Mouse (Mus musculus) embryo, embryonic 10 days (tissue): ENCODE results near the gene Tiam1.

Experiments
- DNase-seq: peaks from one replicate; pipeline ENCODE4 v3.0.0-alpha.2; 2015; ENCODE audit warnings: low spot score

The Tiam1 gene

GRCm38 (mm10) chr16:89909393-89910068 lies 234.0 kb downstream of the Tiam1 start:
- no peak for DNase-seq

GRCm38 (mm10) chr16:89907651-89908050 lies 235.9 kb downstream of the Tiam1 start:
- DNase-seq: no peak

DNA sequence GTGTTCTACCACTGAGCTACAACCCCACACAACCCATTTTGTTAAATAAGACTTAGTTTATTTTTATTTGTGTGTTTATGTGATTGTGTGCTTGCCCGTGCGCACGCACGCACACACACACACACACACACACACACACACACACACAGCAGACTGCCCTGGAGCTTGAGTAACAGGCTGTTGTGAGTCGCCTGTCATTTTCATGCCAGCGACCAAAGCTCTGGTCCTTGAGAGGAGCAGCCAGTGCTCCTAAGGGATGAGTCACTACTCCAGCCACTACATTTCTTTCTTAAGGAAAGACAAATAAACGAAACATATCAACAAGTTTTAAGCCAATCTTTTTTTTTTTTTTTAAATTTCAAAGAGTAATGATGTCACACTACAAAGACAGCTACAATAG lies 236.7 kb downstream of the Tiam1 start:
- DNase-seq: no peak

DNA sequence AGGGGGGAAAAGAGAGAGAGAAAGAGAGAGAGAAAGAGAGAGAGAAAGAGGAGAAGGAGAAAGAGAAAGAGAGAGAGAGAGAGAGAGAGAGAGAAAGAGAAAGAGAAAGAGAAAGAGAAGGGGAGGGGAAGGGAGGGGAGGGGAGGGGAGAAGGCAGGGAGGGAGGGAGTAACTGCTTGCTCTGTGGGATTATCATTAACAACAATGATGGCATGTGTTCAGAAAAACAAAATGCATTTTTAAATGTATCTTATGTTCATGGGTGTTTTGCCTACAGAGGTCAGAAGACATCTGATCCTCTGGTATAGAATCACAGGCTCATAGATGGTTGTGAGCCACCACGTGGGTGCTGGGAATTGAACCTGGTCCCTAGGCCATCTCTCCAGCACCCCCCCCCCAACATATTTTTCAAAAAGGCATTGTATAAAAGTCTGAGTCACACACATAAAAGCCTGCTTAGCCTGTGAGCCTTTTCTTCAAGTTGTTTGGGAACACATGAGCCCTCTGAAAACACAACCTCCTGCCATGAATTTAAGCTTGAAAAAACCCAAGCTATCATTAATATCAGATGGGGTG lies 237.8 kb downstream of the Tiam1 start:
- no peak for DNase-seq

DNA sequence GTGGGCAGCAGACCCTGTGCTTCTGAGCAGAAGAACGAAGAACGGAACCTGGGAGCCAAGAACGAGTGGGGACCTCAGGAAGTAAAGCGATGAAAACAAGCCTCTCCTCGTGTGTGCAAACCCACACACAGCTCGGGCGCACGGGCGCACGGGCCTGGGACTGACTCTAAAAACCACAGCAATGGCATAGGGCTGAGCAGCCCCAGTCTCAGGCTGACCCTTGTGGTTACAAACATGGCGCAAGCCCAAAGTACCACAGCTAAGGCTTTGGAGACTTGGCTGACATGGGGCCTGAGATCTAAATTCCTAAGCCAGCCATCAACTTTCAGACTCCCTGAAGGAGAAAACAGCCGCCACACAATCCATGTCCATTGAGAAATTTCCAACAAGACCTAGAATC lies 239.4 kb downstream of the Tiam1 start:
- DNase-seq: no peak

GRCm38 (mm10) chr16:89902578-89903304 lies 240.8 kb downstream of the Tiam1 start:
- no peak for DNase-seq

DNA sequence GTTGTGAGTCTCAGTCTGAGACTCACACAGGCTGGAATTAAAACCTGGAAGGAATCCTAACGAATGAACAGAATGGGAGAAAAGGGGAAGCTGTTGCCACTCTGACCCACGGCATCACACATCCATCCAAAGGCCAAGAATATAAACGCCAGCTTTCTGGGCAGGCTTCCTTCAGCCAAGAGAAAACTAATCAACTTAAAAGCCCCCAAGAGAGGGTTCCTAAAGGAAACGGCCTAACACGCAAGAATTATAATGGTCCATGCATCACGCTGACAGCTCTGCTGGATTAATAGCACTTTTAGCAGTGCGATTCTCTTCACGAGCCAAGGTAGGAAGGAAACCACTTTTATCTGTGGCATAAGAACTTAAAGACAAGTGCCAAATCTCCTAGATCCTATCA lies 242.9 kb downstream of the Tiam1 start:
- no peak for DNase-seq

- DNase-seq: no peak
Measured at GRCm38 (mm10) chr16:89899192-89899591, 244.4 kb downstream of the Tiam1 start.

DNA sequence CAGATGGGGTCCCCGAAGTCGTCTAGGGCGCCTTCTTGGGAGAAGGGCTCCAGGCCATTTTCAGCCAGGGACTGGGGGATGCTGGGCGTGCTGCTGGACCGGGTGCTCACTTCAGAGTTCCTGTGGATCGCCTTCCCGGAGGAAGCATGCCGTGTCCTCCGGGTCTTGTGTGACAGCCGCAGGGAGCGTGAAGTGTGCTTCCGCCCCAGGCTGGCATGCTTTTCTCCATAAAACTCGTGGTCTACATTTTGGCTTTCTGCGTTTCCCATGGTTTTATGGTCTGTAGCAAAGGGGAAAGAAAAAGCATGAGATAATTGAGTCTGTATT lies 245.3 kb downstream of the Tiam1 start:
- DNase-seq: no peak

- DNase-seq: no peak
Measured at GRCm38 (mm10) chr16:89897547-89898298, 245.8 kb downstream of the Tiam1 start.

DNA sequence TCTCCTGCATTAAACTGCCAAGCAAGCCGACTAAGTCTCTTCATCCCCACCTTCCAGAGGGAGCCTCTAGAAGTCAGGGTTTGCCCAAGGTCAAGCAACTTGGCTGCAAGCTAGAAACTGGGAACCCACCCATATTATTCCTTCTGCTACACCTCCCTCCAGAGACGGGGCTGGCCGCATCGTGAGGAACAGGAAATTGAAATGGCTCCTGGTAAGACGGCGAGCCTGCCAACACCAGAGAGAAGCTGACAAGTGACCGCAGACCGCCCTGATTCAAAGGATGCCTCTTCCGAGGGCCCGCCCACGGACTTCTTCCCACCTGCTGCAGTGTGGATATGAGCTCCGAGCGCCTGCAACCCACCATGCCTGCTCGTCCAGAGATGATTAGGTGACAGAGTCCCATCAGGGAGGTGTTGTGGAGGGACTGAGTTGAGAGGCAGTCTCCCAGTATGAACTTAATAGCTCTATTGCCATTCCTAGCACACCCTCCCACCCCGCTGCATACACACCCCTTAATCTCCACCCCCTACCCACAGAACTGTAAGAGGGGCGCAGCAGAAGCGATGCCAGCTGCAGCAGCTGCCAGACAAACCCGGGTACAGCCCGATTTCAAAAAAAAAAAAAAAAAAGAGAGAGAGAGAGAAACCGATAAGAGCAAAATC lies 246.6 kb downstream of the Tiam1 start:
- no peak for DNase-seq

DNA sequence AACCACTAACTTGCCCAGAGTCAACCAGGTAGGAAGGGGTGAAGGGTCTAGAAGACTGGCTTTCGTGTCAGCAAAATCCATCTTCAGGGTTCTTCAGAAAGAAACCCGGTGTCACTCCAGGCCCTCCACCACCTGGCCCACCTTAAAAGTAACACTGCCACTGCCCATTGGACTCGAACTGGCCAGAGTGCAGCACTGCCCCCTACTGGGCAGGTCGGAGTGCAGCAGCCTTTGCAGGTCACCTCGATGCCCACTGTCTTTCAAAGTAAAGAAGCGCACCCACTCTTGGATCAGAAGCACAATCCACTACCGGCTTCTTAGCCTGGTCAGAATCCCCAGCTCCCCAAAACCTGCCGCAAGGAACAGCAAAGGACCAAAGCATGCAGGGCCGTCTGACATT lies 247.2 kb downstream of the Tiam1 start:
- DNase-seq: no peak

DNA sequence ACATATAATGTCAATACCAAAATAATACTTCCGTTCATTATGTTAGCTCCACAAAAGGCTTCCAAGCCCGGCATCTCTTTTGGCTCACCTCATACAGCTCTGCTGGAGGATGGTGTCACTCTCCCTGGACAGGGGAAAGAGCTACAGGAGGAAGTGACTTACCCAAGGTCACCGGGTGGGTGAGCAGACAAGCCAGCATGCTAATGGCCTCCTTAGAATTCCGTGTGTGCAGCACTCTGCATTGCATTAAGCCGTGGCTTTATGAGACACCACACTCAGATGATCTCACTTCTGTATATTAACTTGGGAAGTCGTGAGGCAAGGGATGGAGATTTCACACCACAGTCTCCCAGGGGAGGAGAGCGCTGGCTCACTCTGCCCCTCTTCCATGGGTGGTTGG lies 248.3 kb downstream of the Tiam1 start:
- DNase-seq: no peak

- DNase-seq: no peak
Measured at GRCm38 (mm10) chr16:89894816-89895215, 248.8 kb downstream of the Tiam1 start.

DNA sequence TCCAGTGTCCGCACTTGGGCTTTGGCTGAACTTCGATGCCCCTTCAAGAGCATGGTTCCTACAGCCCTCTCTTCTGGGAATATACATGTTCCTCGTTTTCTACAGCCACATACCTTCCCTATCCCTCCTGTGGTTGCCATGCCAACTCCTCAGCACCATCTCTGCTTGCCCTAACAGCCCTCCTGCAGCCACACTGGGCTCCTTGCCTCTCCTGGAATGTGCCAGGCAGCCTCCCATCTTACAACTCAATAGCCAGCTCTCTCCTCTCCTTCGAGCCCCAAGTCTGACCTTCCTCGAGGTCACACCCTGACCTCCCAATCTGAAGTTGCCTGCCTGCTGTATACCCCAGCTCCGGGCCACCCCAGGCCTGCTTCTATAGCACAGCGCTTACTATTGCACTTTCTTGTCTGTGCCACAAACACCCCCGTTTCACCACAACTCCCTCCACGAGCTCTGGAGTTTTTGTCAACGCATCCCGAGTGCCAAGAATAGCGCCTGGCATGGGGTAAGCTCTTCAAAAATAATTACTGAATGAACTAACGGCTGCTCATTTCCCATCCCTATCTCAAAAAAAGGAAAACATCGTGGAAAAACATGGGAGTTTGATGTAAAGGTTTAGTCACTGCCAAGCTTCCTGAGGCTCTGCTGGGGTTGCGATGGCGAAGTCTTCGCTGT lies 252.9 kb downstream of the Tiam1 start:
- DNase-seq: no peak

- no peak for DNase-seq
Measured at GRCm38 (mm10) chr16:89889890-89890462, 253.6 kb downstream of the Tiam1 start.

- no peak for DNase-seq
Measured at GRCm38 (mm10) chr16:89886561-89886960, 257.0 kb downstream of the Tiam1 start.

DNA sequence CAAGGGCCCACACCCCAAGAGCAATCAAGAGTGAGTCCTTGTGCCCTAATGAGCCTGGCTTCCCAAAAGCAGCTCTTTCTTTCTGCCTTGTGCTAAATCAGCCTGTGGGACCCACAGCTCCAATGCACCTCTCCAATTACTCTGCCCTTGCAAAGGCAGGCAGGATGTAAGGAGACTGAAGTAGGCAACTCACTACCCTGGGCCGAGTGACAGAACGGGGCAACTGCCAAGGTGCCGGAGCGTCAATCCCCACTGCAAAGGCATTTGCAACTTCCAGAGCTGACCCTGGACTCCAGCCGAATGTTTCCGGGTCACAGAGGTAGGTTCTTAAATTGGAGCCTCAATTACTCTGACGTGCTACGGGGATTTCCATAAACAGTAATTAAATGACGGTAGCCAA lies 257.9 kb downstream of the Tiam1 start:
- DNase-seq: no peak

DNA sequence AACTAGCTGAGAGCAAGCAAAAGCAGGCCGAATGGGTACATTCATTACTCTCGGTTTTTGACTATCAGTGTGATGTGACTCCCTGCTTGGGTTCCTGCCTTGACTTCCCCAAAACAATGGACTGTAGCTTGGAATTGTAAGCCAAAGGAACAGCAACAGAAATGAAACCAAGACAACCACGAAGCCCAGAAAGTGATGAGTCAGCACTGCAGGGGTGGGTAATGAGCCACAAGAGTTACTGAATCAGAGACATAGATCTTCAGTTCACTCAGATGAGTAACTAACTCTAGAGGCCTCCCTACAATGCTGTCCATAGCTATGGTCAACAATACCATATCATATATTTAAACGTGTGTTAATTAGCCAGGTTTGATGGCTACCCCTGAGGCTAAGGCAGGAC lies 259.7 kb downstream of the Tiam1 start:
- no peak for DNase-seq

DNA sequence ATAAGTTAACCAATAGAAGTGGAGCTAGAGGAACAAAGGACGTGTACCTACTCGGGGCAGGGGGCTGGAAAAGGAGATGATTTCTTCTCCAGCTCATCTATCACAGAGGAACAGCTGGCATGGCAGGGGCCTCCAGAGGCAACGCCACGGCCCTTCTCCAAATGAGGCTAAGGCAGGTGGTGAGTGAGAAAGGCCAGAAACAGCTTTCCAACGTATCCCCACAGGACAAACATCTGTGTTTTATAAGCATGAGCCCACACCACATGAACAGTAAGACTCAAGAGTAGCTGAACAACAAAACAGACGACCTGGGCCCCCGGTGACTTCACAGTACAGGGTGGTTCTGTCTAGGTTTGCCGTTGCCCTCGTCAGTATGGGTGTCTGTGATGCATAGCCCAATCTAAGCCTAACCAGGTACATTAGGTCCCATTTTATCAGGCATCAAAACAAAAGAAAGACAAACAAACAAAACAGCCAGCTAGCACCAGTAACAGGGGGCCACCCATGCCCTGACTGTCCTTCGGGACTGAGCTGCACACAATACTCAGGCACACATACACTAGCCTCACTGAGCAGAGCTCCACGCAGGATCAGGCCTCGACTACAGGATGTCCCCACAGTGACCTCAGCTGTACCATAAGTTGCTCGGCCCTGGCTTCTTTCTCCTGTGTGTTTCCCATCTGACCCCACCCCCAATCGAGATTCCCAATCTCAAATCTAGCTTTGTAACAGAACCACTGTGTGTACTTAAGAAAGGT lies 260.9 kb downstream of the Tiam1 start:
- DNase-seq: peak; percentile 50

DNA sequence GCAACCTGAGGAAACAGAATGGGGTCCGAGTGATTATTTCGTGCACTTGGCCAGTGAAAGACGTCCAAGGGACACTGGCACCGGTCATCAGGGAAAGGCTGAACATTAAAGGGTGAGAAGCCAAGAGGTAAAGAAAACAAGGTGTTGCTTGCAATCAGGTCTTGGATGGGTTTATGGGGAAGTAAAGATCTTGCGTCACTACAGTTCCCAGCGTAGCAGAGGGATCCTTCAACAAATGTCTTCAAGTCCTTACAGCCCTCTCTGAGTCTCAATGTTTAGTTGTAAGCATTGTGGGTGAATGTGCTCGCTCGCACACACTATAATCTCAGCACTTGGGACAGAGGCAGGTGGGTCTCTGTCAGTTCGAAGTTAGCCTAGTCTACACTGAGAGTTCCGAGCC lies 266.4 kb downstream of the Tiam1 start:
- DNase-seq: no peak
